In genomic region chr14:121259789-121260188, GRCm38 (mm10) we compare ENCODE assay signal across 10 mouse cellular contexts.
DNase-seq lines count a peak whose midpoint lies in the region; ATAC-seq and TF ChIP-seq lines count a peak whose summit lies in the region.
"Had no signal": no experiment of that assay in that cellular context is flagged by ENCODE, and none has a peak within 500 bp of the region (broad histone marks: within the 10 kb centered on the region; RNA-seq: fewer than 3 reads in every experiment).

No protein-coding gene starts in this region.

- no peak overlapping the region for H3K4me2 ChIP-seq in kidney, postnatal 0 days (ENCODE audit: low read length)
- H3K4me2 ChIP-seq: stomach, embryonic 15.5 days had no signal

- 46% methylated on average over 7 of the region's 7 CpGs for WGBS in cerebellum, adult 2 months
- WGBS in kidney, postnatal 0 days = 60% methylated on average over 7 of the region's 7 CpGs

- H3K4me3 ChIP-seq in cerebellum, adult 2 months (replicated peaks; ENCODE audit: insufficient read depth, low read depth, low read length) = no peak overlapping the region
- no peak overlapping the region for H3K4me3 ChIP-seq in kidney, postnatal 0 days (replicated peaks; ENCODE audit: low read depth, low read length)
- H3K4me3 ChIP-seq: stomach, embryonic 15.5 days had no signal

- H3K27ac ChIP-seq in cerebellum, adult 2 months (ENCODE audit: insufficient read depth, low read length) = no peak overlapping the region
- no peak overlapping the region for H3K27ac ChIP-seq in kidney, postnatal 0 days
- H3K27ac ChIP-seq: stomach, embryonic 15.5 days had no signal

- DNase-seq in cerebellum, adult 2 months = peak in 1 of 2 experiments; percentile 37
- DNase-seq in cerebellum, adult 9-11 months = no peak
- peak; percentile 75 for DNase-seq in CD4-positive, CD25-positive, alpha-beta regulatory T cell, adult 2 months (ENCODE audit: low read depth, low spot score)
- peak; percentile 34 for DNase-seq in cerebellum, adult 9-10 months
- DNase-seq in kidney, postnatal 0 days (ENCODE audit: low spot score) = peak; percentile 75
- peak; percentile 67 for DNase-seq in lung, postnatal 14 days
- DNase-seq in right cerebral cortex, postnatal 14 days = peak; percentile 60

- H3K36me3 ChIP-seq in kidney, postnatal 0 days (ENCODE audit: insufficient read depth, low read length) = peaks cover 22% of the 10 kb centered on the region; the same call in 1 of the 2 replicates

- H3K27me3 ChIP-seq in cerebellum, adult 2 months (ENCODE audit: control insufficient read depth, insufficient read depth, low read length) = no peaks in the 10 kb centered on the region
- no peaks in the 10 kb centered on the region for H3K27me3 ChIP-seq in kidney, postnatal 0 days (ENCODE audit: insufficient read depth, low read length)
- H3K27me3 ChIP-seq: Patski; stomach, embryonic 15.5 days had no signal

- peak; percentile 63 for ATAC-seq in frontal cortex, adult (ENCODE audit: low TSS enrichment)
- ATAC-seq in kidney, postnatal 0 days (replicated peaks; ENCODE audit: low FRiP score, low read depth) = no peak
- ATAC-seq: Patski had no signal

- H3K9me3 ChIP-seq in kidney, postnatal 0 days (replicated peaks; ENCODE audit: low read length) = no peaks in the 10 kb centered on the region
- H3K9me3 ChIP-seq: stomach, embryonic 15.5 days had no signal

- no peak overlapping the region for H3K9ac ChIP-seq in kidney, postnatal 0 days (ENCODE audit: low read depth, low read length)
- H3K9ac ChIP-seq: stomach, embryonic 15.5 days had no signal

- peak; percentile 67 for TF ChIP-seq CTCF in cerebellum, adult 2 months (IDR thresholded peaks at IDR 0.05; ENCODE audit: borderline replicate concordance, insufficient read depth, low read depth, low read length)
- TF ChIP-seq CTCF in kidney, postnatal 0 days (IDR thresholded peaks at IDR 0.05; ENCODE audit: low read depth) = peak; percentile 77

- peaks cover 6% of the 10 kb centered on the region; the same call in 1 of the 2 replicates for H3K4me1 ChIP-seq in cerebellum, adult 2 months (ENCODE audit: control insufficient read depth, insufficient read depth, low read length)
- no peaks in the 10 kb centered on the region for H3K4me1 ChIP-seq in kidney, postnatal 0 days (replicated peaks; ENCODE audit: insufficient read depth, low read length)

- no peak for TF ChIP-seq POLR2A in cerebellum, adult 2 months (IDR thresholded peaks at IDR 0.05; ENCODE audit: borderline replicate concordance, insufficient read depth, low read length)
